Mouse (Mus musculus) gastrocnemius, adult 8-10 months (tissue): ENCODE results near the gene Olfr399. TPM values are rescaled to one million over a fixed set of nuclear protein-coding genes. Genes with fewer than 3 reads are reported as not detected.

ENCODE experiments used
- DNase-seq, 2 experiments: peaks; one replicate each; pipeline ENCODE4 v3.0.0; 2022; ENCODE audit warnings: low spot score in 2 of 2
- total RNA-seq, 4 experiments: library from RNA; stranded (reverse); gene quantifications; 2 replicates each; pipeline ENCODE4 v1.2.4; 2022

The Olfr399 gene
- not detected for total RNA-seq

DNA sequence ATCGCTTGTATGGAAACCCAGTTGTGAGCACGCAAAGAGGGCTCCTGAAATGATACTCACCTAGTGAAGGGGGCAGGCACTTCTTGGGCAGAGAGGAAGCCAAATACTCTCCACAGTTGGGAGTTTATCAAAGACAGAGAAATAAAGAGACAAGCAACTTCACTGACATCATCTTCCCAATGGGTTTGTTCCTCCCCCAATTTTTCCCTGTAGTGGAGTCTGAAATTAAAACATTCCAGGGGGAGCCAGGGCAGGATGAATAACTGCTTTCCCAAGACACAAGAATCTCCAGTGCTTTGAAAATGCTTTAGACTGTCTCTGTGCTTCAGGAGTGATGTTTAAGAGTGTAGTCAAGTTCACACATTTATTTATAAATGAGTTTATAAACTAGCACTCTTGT, at the start of gene Olfr399, which contains the start of gene Olfr139:
Gene Olfr399 (minus strand): TSS at position 165 of the 400 bp plus-strand sequence.
Gene Olfr139 (minus strand): TSS at position 101 of the 400 bp plus-strand sequence.
- DNase-seq: no peak

DNA sequence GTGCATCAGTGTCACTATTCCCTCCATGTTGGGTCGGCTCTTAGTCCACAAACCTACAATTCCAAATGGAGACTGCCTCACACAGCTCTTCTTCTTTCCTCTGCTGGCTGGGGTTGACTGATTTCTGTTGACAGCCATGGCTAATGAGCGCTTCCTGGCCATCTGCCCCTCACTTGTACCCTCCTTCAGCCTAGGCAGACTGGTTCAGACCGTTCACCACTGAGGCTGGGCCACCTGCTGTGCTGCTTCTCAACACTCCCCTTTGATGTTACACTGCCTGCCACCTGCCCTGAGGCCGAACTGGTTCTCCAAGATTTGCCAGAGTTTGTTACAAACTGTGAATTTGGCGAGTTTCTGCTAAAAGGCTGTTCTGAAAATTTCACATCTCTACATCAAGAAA, 48.7 kb upstream of the Olfr399 start:
- no peak for DNase-seq

DNA sequence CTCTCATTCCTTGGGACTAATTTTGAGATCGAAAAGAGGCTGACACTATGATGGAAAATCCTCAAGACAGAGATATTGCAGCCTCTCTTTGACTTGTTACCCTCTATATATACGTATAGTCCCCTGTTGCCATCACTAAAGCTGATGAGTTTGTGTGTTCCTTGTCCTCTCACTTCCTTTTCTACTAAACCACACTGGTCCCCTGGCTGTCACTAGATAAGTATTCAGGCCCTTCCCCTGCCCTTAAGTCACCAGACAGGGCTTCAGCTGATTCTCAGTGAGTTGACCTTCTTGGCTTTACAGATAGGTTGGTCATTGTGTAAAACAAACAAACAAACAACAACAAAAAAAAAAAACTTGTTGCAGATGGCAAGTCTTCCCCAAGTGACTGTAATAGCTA, 45.1 kb upstream of the Olfr399 start:
- DNase-seq: no peak

DNA sequence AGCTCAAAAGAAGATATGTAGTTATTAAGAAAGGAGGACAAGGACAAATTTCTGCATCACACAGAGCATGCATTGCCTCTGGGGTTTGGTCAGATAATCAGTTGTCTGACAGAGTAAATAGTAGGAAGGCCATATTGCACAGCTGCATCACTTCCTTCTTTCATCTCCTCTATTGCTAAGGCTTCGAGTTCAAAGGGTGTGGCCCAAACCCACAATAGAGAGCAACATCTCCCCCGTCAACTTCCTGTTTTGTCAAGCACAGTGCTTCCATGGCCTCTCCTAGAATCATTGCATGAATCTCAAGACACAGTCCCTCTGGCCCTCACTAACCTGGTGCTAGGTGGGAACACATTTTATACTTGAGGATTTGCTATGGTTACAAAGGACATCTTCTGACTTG, 44.3 kb upstream of the Olfr399 start:
- no peak for DNase-seq

DNA sequence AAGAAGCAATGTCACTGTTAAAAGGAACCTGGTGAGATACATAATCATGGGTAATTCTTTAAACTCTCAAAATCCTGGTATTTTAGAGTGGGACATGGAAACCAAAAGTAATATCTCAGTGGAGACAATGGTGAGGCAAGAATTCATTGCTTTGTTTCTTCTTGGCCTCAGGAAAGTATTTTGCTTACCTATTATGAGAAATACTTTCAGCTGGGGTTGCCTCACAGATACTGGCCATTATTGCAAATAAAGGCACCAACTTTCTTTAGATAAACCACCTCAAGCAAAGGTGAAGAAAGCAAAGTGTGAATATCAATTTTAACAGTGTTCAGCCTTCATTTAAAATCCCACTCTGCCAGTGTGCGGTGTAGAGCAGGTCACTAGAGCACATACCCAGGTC, 13.2 kb upstream of the Olfr399 start, which contains the start of gene Zfp616:
Gene Zfp616 (plus strand): TSS at position 301 of the 400 bp plus-strand sequence.
- no peak for DNase-seq

DNA sequence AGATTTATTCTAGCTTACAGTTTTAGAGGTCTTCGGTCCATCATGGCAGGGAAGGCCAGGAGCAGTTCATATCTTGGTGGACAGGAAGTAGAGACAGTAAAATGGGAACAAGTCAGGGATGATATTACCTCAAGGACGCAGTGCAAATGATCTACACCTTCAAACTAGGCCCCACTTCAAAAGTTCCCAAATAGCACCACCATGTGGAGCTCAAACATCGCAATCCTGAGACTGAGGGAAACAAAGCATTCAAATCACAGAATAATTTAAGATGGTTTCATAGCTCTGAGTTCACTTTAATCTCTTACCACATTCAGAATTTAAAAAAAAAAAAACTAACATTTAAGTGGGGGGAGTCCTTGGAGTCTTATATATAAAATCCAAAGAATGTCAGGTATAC, 5.1 kb downstream of the Olfr399 start:
- DNase-seq: no peak

Other genes with a start within 250 kb of the Olfr399 start
- not detected for gene Olfr392, start 239.6 kb downstream of the Olfr399 start, total RNA-seq
- not detected for gene Olfr393, start 205.2 kb downstream of the Olfr399 start, total RNA-seq
- gene Olfr394, start 165.8 kb downstream of the Olfr399 start, total RNA-seq: not detected
- not detected for gene Olfr395, start 147.3 kb downstream of the Olfr399 start, total RNA-seq
- gene Olfr23, start 119.9 kb downstream of the Olfr399 start, total RNA-seq: not detected
- not detected for gene Olfr397, start 95.8 kb downstream of the Olfr399 start, total RNA-seq
- gene Olfr398, start 66.2 kb downstream of the Olfr399 start, total RNA-seq: not detected
- not detected for gene Olfr139, start 64 bp downstream of the Olfr399 start, total RNA-seq
- not detected for gene Zfp616, start 13.3 kb upstream of the Olfr399 start, total RNA-seq
- not detected for gene Olfr401, start 57.1 kb upstream of the Olfr399 start, total RNA-seq
- gene Olfr402, start 96.9 kb upstream of the Olfr399 start, total RNA-seq: not detected
- not detected for gene Olfr403, start 129.6 kb upstream of the Olfr399 start, total RNA-seq
- not detected for gene Olfr43, start 154.8 kb upstream of the Olfr399 start, total RNA-seq
- gene Olfr406, start 203.2 kb upstream of the Olfr399 start, total RNA-seq: not detected
- not detected for gene Olfr59, start 227.1 kb upstream of the Olfr399 start, total RNA-seq